Mouse (Mus musculus) embryo, embryonic 10 days (tissue): Measurements from ENCODE around the gene Ppp1r36.
"Not testable (repeated sequence)": the region's sequence is repeated elsewhere in the genome, so short reads cannot be mapped to it uniquely, and the experiment has no call there.

Source experiments
- DNase-seq: peaks from one replicate; pipeline ENCODE4 v3.0.0-alpha.2; 2015; ENCODE audit warnings: low spot score

Gene Ppp1r36

DNA sequence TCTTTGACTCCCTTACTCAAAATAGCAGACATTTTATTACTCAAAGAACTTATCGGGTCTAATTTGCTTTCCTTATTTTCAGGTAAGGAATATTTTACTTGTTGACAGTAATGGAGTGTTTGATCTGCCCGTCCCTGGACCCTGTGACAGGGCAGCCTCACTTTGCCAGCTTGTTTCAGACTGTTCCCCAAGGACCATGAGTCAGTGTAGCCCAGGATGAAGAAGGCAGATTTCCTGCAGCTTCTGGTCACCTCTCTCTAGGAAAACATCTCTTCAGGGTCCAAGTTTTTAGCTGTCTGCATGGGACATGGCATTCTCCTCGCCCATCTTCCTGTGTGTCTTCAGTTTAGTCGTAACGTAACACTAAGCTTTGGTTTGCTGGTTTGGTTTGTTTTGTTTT, 20.1 kb upstream of the Ppp1r36 start:
- no peak for DNase-seq

DNA sequence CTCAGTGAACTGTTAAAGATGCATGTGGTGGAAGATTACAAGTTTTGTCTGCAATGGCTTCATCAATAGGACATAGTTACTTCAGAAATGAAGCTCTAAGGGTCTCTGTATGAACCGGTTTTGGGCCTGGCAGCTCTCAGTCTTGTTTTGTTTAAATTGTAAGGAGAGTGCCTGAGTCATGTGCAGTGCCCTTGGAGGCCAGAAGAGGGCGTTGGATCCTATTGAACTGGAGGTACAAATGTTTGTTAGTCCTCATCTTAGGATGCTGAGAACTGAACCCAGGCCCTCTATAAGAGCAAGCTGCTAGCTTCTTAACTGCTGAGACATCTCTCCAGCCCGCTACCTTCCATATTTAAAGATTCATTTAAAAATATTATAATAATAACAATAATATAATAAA, 15.7 kb upstream of the Ppp1r36 start:
- no peak for DNase-seq

DNA sequence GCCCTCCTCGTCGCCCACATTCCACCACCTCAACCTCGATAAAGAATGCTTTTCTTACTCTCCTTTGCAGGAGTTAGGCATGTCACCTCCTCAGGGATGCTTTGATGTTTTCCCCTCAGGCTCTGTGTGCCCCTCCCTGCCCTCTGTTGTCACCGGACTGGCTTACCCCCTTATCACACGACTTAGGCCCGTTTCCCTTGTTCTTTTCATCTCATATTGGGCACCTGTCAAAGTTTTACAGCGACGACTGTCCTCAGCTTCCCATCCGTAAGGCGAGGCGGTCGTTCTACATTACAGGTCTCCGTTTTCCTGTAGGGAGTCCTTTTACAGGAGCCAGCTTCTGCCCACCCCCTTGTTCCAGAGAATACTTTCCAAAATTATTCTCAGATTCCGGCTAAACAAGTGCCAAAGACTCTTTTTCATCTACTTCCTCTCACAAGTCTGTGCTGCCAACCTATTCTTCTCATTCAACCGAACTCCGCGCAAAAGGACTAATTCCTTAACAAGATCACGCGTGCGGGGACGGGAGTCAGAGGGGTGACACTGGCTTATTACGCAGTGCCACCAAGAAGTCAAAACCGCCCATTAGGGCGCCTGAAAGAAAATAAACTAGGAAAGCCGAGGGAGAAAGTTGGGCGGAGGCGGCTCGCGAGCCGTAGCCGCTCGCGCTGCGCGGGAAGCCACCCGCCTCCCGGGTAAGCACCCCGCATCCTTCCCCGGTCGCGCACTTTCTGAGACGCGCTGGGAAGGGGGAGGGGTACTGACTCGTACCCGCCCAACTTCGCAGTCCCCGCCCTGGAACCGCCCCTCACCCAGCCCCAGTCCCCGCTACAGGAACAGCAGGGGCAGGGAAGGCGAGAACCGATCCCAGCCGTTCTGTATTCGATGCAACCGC, 14.1 kb upstream of the Ppp1r36 start:
- peak; percentile 88 for DNase-seq

GRCm38 (mm10) chr12:76403886-76404537, 13.3 kb upstream of the Ppp1r36 start, which contains the start of gene Hspa2:
TSS of gene Hspa2 (plus strand) at chr12:76404176.
- DNase-seq, result peak; percentile 100

GRCm38 (mm10) chr12:76404836-76405182, 12.5 kb upstream of the Ppp1r36 start:
- DNase-seq, result no peak

GRCm38 (mm10) chr12:76405183-76405970, 12.0 kb upstream of the Ppp1r36 start:
- DNase-seq, result peak; percentile 28

DNA sequence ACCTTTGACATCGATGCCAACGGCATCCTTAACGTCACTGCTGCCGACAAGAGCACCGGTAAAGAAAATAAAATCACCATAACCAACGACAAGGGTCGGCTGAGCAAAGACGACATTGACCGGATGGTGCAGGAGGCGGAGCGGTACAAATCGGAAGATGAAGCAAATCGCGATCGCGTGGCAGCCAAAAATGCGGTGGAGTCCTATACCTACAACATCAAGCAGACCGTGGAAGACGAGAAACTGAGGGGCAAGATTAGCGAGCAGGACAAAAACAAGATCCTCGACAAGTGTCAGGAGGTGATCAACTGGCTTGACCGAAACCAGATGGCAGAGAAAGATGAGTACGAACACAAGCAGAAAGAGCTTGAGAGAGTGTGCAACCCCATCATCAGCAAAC, 11.4 kb upstream of the Ppp1r36 start:
- peak; percentile 70 for DNase-seq

DNA sequence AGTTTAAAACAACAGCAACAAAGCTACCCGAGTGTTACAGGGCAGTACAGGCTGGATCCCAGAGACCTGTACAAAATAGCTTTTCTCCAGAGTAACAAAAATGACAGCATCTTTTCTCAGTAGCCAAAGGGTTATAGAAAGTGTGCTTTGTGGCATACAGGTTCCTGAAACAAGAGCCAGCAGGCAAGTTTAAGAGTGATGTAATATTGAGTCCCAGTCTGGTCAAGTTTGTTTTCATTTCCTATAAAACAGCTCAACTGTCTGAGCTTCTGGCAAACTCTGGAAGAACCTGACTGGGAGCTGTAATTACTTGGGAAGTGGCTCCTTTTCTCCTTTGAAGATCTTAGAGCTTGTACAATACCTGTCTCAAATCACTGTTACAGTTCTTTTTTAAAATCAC, 10.2 kb upstream of the Ppp1r36 start:
- DNase-seq, result no peak

GRCm38 (mm10) chr12:76409166-76409565, 8.2 kb upstream of the Ppp1r36 start:
- peak; percentile 21 for DNase-seq

DNA sequence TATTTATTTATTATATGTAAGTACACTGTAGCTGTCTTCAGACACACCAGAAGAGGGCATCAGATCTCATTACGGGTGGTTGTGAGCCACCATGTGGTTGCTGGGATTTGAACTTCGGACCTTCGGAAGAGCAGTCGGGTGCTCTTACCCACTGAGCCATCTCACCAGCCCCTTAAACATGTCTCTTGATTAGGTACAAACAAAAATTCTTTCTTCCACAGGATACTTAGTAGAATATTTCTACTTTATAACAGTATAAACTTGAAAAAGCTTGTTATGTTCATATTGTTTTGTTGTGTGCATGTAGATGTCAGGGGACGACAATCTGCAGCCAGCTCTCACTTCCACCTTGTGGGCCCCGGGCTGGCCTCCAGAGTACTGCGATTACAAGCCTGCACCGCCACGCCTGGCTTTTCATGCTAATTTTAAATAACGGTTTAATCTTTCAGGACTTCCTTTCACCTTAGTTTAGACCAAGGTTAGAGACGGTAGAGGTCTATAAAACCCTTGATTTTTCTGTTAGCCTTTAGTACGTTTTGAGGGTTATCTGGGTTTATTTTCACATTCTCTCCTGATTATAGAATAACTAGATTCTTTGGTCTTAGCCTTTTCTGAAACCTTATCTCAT, 1.8 kb upstream of the Ppp1r36 start:
- DNase-seq, result no peak

DNA sequence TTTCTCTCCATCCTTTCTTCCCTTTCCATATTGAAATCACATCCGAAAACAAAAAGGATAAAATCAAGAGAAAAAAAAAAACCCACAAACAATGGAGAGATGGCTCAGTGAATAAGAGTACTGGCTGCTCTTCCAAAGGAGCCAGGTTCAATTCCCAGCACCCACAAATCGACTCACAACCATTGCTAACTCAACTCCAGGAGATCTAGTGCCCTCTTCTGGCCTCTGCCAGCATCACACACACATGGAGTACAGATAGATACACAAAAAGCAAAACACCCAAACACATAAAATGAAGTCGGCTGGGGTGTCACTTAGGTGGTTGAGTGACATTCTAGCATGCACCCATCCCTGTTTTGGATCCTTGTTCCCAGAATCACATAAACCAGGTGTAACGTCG, 1.0 kb downstream of the Ppp1r36 start:
- DNase-seq, result no peak

GRCm38 (mm10) chr12:76425256-76425655, 7.9 kb downstream of the Ppp1r36 start:
- no peak for DNase-seq

DNA sequence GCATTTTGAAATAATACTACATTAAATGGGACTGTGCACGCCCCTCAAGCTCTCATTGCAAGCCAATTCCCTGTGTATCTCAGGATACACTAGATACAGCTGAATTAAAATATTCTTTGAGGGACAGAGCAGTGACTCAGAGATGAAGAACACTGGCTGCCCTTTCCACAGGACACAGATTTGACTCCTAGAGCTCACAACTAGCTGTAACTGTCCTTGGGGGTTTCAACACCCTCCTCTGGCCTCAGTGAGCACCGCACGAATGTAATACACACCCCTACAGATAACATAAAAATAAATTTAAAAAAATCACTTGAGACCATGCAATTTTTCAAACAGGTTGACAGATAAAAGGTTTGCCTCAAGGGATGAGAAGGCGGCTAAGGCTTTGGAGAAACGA, 10.2 kb downstream of the Ppp1r36 start:
- no peak for DNase-seq

GRCm38 (mm10) chr12:76430879-76431406, 13.6 kb downstream of the Ppp1r36 start:
- DNase-seq, result no peak

DNA sequence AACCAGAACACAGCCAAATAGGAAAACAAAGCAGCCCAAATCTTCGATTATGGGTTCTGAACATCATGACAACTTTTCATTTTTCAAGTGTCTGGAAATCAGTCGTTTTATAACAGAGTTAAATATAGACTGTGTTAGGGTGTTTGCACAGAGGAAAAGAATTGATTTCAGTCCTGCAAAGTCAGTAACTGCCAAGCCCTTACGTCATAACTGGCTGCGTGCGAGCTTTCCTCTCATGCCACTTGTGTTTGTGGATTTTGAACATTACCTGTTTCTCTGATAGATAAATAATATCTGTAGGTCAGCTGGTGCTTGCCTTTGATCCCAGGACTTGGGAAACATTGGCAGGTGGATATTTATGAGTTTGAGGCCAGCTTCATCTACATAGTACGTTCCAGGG, 14.1 kb downstream of the Ppp1r36 start:
- no peak for DNase-seq

DNA sequence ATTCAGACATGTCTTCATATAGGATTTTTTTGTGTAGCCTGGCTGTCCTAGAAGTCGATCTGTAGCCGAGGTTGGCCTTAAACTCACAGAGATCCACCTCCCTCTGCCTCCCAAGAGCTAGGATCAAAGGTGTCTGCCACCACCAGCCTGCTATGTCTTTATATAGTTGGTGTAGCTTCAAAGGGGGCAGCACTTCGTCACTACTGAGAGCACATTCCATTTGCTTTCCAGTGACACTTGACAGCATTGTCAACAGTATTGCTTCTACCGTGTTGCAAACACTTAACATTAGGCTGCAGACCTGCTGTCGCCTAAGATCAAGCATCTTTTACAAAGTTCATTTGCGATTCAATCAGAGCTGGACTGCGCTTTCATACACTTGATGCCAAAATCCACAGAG, 16.8 kb downstream of the Ppp1r36 start:
- no peak for DNase-seq

GRCm38 (mm10) chr12:76435084-76435483, 17.7 kb downstream of the Ppp1r36 start:
- DNase-seq, result peak; percentile 29

DNA sequence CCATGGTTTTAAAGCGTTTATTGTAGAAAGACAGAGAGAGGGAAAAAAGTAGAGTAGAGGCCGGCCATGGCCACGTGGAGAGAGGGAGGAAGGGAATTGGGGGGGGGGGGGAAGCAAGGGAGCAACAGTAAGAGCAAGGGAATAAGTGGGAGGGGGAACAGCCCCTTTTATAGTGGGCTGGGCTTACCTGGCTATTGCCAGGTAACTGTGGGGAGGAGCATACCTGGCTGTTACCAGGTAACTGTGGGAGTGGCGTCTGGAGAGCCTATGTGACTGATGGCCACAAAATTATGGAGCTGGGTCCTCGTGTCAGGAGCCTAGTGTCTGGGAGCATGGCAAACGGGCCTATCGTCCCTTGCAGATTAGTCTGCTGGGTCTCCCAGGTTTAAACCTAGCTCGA, 18.2 kb downstream of the Ppp1r36 start:
- no peak for DNase-seq

- not testable (repeated sequence) for DNase-seq
These were observed 26.1 kb downstream of the Ppp1r36 start for GRCm38 (mm10) chr12:76443488-76443887.

DNA sequence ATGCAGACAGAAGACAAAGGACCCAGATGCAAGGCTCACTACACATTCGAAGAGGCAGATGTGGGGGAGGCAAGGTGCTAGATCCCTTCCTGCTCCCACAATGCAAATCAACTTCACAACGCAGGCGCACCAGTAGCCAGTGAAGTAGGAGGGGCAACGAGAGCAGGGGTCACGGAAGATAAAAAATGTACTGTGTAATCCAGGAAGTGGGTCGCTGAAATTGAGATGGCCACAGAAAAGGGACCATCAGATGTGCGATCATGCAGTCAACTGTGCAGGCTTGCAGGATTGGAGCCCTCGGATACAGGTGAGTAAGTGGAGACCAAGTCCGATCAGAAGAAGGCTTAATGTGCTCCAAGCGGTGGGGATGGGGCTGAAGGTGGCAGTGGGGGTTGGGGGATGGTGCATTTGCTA, 27.0 kb downstream of the Ppp1r36 start:
- no peak for DNase-seq

- DNase-seq, result no peak
These were observed 27.5 kb downstream of the Ppp1r36 start for GRCm38 (mm10) chr12:76444862-76445261.

DNA sequence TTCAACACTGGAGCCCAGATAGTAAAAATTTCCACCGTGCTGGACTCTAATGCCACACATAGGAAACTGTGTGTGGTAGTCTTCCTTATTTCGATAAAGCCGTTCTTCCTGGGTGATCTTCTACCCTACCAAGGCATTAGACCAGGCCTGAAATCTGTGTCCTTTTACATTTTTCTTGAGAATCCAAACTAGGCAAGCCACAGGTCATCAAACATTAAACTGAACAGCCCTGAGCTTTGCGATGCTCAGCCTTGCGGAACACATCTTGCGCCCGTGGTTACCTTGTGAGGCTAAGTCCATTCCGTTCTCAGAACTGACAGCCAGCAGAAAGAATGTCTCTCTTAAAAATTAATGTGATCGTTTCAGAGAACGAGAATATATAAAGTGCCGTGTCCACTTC, 28.9 kb downstream of the Ppp1r36 start:
- no peak for DNase-seq
